Mouse (Mus musculus): ENCODE measurements around the gene Ajuba.

The Ajuba gene

GRCm38 (mm10) chr14:54544703-54545102 lies 32.7 kb downstream of the Ajuba start:
- no peak for DNase-seq (ENCODE audit: extremely low read depth, low read depth)

- DNase-seq (ENCODE audit: extremely low read depth, low read depth), result no peak
Observed at GRCm38 (mm10) chr14:54540771-54541170, 36.6 kb downstream of the Ajuba start.

- no peak for DNase-seq (ENCODE audit: extremely low read depth, low read depth)
Observed at GRCm38 (mm10) chr14:54538580-54538979, 38.8 kb downstream of the Ajuba start.

- DNase-seq (ENCODE audit: extremely low read depth, low read depth), result no peak
Observed at GRCm38 (mm10) chr14:54528446-54529111, 48.8 kb downstream of the Ajuba start.

GRCm38 (mm10) chr14:54528007-54528393 lies 49.4 kb downstream of the Ajuba start:
- DNase-seq (ENCODE audit: extremely low read depth, low read depth), result no peak

GRCm38 (mm10) chr14:54527227-54528006 lies 49.9 kb downstream of the Ajuba start:
- DNase-seq (ENCODE audit: extremely low read depth, low read depth), result no peak

GRCm38 (mm10) chr14:54523600-54523999 lies 53.8 kb downstream of the Ajuba start:
- DNase-seq (ENCODE audit: extremely low read depth, low read depth), result peak; percentile 28
